9 mouse cellular contexts compared by ENCODE assay signal in genomic region chr12:110189329-110189642, GRCm38 (mm10).
DNase-seq lines count a peak whose midpoint lies in the region; ATAC-seq and TF ChIP-seq lines count a peak whose summit lies in the region.
"Had no signal": no experiment of that assay in that cellular context is flagged by ENCODE, and none has a peak within 500 bp of the region (broad histone marks: within the 10 kb centered on the region; RNA-seq: fewer than 3 reads in every experiment).

No protein-coding gene starts in this region.

- peak overlapping the region; percentile 46 for H3K4me2 ChIP-seq in heart, embryonic 12.5 days
- peak overlapping the region; percentile 58 for H3K4me2 ChIP-seq in embryonic facial prominence, embryonic 11.5 days (ENCODE audit: low read depth, low read length)
- 0 out of 2 replicates have a peak overlapping the region, but pooled peaks have one; percentile 0 for H3K4me2 ChIP-seq in hindbrain, postnatal 0 days (ENCODE audit: low read depth, low read length)
- H3K4me2 ChIP-seq in midbrain, postnatal 0 days (ENCODE audit: low read depth, low read length, poor library complexity, severe bottlenecking): 0 out of 2 replicates have a peak overlapping the region, but pooled peaks have one; percentile 9

- H3K9me3 ChIP-seq in heart, embryonic 12.5 days (replicated peaks): no peaks in the 10 kb centered on the region
- H3K9me3 ChIP-seq in embryonic facial prominence, embryonic 11.5 days (replicated peaks; ENCODE audit: control insufficient read depth, low read length): no peaks in the 10 kb centered on the region
- no peaks in the 10 kb centered on the region for H3K9me3 ChIP-seq in hindbrain, postnatal 0 days (ENCODE audit: low read length)
- H3K9me3 ChIP-seq in midbrain, postnatal 0 days (ENCODE audit: low read length): no peaks in the 10 kb centered on the region

- 0 out of 2 replicates have a peak overlapping the region, but pooled peaks have one; percentile 3 for H3K4me3 ChIP-seq in heart, embryonic 12.5 days
- peak overlapping the region; percentile 30 for H3K4me3 ChIP-seq in embryonic facial prominence, embryonic 11.5 days (ENCODE audit: low read depth, low read length)
- H3K4me3 ChIP-seq in hindbrain, postnatal 0 days (ENCODE audit: low read length): peak overlapping the region; percentile 6
- no peak overlapping the region for H3K4me3 ChIP-seq in midbrain, postnatal 0 days (ENCODE audit: low read depth, low read length)

- ATAC-seq in heart, embryonic 12.5 days (ENCODE audit: insufficient number of reproducible peaks, low FRiP score): no peak
- ATAC-seq in embryonic facial prominence, embryonic 11.5 days (replicated peaks; ENCODE audit: insufficient number of reproducible peaks, low FRiP score, low TSS enrichment, low read depth): no peak; the same call in 1 of the 2 replicates
- no peak for ATAC-seq in hindbrain, postnatal 0 days
- no peak for ATAC-seq in midbrain, postnatal 0 days (ENCODE audit: low FRiP score)

- no peak for DNase-seq in heart, postnatal 14 days
- DNase-seq in embryonic facial prominence, embryonic 11.5 days (ENCODE audit: low spot score): peak; percentile 30
- DNase-seq in hindbrain, postnatal 0 days (ENCODE audit: low spot score): no peak
- no peak for DNase-seq in midbrain, postnatal 0 days (ENCODE audit: low spot score)
- DNase-seq in left cerebral cortex, postnatal 36 days (ENCODE audit: low spot score in 2 of 2): no peak
- no peak for DNase-seq in thymus, postnatal 36 days
- no peak for DNase-seq in layer of hippocampus, postnatal 25 days (ENCODE audit: extremely low spot score in 1 of 2, low spot score in 1 of 2)
- DNase-seq: heart, adult 18-20 months had no signal

- peaks cover 92% of the 10 kb centered on the region for H3K27me3 ChIP-seq in heart, embryonic 12.5 days (replicated peaks)
- H3K27me3 ChIP-seq in embryonic facial prominence, embryonic 11.5 days (ENCODE audit: control insufficient read depth, insufficient read depth, low read length): peaks cover 38% of the 10 kb centered on the region
- peaks cover 44% of the 10 kb centered on the region for H3K27me3 ChIP-seq in hindbrain, postnatal 0 days (ENCODE audit: insufficient read depth, low read length)
- peaks cover 52% of the 10 kb centered on the region for H3K27me3 ChIP-seq in midbrain, postnatal 0 days (ENCODE audit: insufficient read depth, low read length)

- intact Hi-C loops in heart, postnatal 14 days (cut with DNase I): no loop called here
- intact Hi-C loops in left cerebral cortex, postnatal 36 days (cut with DNase I): no loop called here

- H3K4me1 ChIP-seq in heart, embryonic 12.5 days (replicated peaks): peaks cover 16% of the 10 kb centered on the region; the same call in 1 of the 2 replicates
- H3K4me1 ChIP-seq in embryonic facial prominence, embryonic 11.5 days (ENCODE audit: control insufficient read depth, insufficient read depth, low read length): peaks cover 10% of the 10 kb centered on the region
- H3K4me1 ChIP-seq in hindbrain, postnatal 0 days (ENCODE audit: insufficient read depth, low read length): peaks cover 3% of the 10 kb centered on the region; the same call in 1 of the 2 replicates
- no peaks in the 10 kb centered on the region; the same call in 1 of the 2 replicates for H3K4me1 ChIP-seq in midbrain, postnatal 0 days (ENCODE audit: insufficient read depth, low read length)

- H3K27ac ChIP-seq in heart, embryonic 12.5 days (ENCODE audit: poor library complexity, severe bottlenecking): no peak overlapping the region
- H3K27ac ChIP-seq in embryonic facial prominence, embryonic 11.5 days (replicated peaks; ENCODE audit: low read depth, low read length): peak overlapping the region; percentile 8
- H3K27ac ChIP-seq in hindbrain, postnatal 0 days: no peak overlapping the region
- H3K27ac ChIP-seq in midbrain, postnatal 0 days (ENCODE audit: low read depth, low read length): no peak overlapping the region

- WGBS in heart, embryonic 12.5 days: 1% methylated on average over 19 of the region's 19 CpGs
- WGBS in embryonic facial prominence, embryonic 11.5 days: under 1% methylated on average over 19 of the region's 19 CpGs
- 2% methylated on average over 19 of the region's 19 CpGs for WGBS in hindbrain, postnatal 0 days
- 2% methylated on average over 19 of the region's 19 CpGs for WGBS in midbrain, postnatal 0 days

- no peaks in the 10 kb centered on the region for H3K36me3 ChIP-seq in heart, embryonic 12.5 days
- no peaks in the 10 kb centered on the region for H3K36me3 ChIP-seq in embryonic facial prominence, embryonic 11.5 days (replicated peaks; ENCODE audit: control insufficient read depth, insufficient read depth, low read depth, low read length)
- no peaks in the 10 kb centered on the region for H3K36me3 ChIP-seq in hindbrain, postnatal 0 days (ENCODE audit: insufficient read depth, low read length)
- no peaks in the 10 kb centered on the region for H3K36me3 ChIP-seq in midbrain, postnatal 0 days (ENCODE audit: insufficient read depth, low read length)

- no peak for TF ChIP-seq CTCF in hindbrain, postnatal 0 days (IDR thresholded peaks at IDR 0.05; ENCODE audit: low read depth)
- TF ChIP-seq CTCF in midbrain, postnatal 0 days (IDR thresholded peaks at IDR 0.05): no peak

- no peak overlapping the region for H3K9ac ChIP-seq in heart, embryonic 12.5 days
- H3K9ac ChIP-seq in embryonic facial prominence, embryonic 11.5 days (replicated peaks; ENCODE audit: low read length): peak overlapping the region; percentile 44
- H3K9ac ChIP-seq in hindbrain, postnatal 0 days (replicated peaks; ENCODE audit: low read length): no peak overlapping the region
- no peak overlapping the region for H3K9ac ChIP-seq in midbrain, postnatal 0 days (replicated peaks; ENCODE audit: low read length, poor library complexity, severe bottlenecking)

Comparison
In these comparisons a context has a peak if more than half of its experiments do, and no peak if none do; other contexts are left out.
1. H3K4me2 ChIP-seq: peak in every context shown above with its lines; median percentile 58 in embryonic facial prominence, embryonic 11.5 days; 46 in heart, embryonic 12.5 days; 9 in midbrain, postnatal 0 days; 0 in hindbrain, postnatal 0 days.